25 mouse cellular contexts compared by ENCODE assay signal in genomic region chr14:22509747-22510530, GRCm38 (mm10).
DNase-seq lines count a peak whose midpoint lies in the region; ATAC-seq lines count a peak whose summit lies in the region.
"Had no signal": no experiment of that assay in that cellular context is flagged by ENCODE, and none has a peak within 500 bp of the region (broad histone marks: within the 10 kb centered on the region; RNA-seq: fewer than 3 reads in every experiment).

No protein-coding gene starts in this region.

- H3K36me3 ChIP-seq in limb, embryonic 12.5 days, result no peaks in the 10 kb centered on the region
- H3K36me3 ChIP-seq: embryonic facial prominence, embryonic 13.5 days; G1E; heart, embryonic 15.5 days; hindbrain, embryonic 10.5 days; hindbrain, embryonic 15.5 days had no signal

- no peak overlapping the region for H3K9ac ChIP-seq in limb, embryonic 12.5 days (replicated peaks)
- H3K9ac ChIP-seq: embryonic facial prominence, embryonic 13.5 days; forebrain, embryonic 13.5 days; forebrain, postnatal 0 days; heart, embryonic 15.5 days; hindbrain, embryonic 15.5 days had no signal

- H3K27ac ChIP-seq in limb, embryonic 12.5 days, result peak overlapping the region; percentile 62
- H3K27ac ChIP-seq: embryonic facial prominence, embryonic 13.5 days; forebrain, embryonic 13.5 days; gastrocnemius, adult 2 months; heart, embryonic 15.5 days; hindbrain, embryonic 10.5 days; hindbrain, embryonic 15.5 days had no signal

- peak; percentile 71 for ATAC-seq in limb, embryonic 12.5 days (ENCODE audit: insufficient number of reproducible peaks, insufficient read depth, low FRiP score, low TSS enrichment, low read depth)
- ATAC-seq: CD4-positive, CD25-positive, alpha-beta regulatory T cell, adult 4 months; forebrain, embryonic 13.5 days; forebrain, postnatal 0 days had no signal

- WGBS in limb, embryonic 12.5 days, result 17% methylated on average over 6 of the region's 6 CpGs

- no peak overlapping the region for H3K4me3 ChIP-seq in limb, embryonic 12.5 days (replicated peaks)
- H3K4me3 ChIP-seq: embryonic facial prominence, embryonic 13.5 days; forebrain, embryonic 13.5 days; gastrocnemius, adult 2 months; heart, embryonic 15.5 days; hindbrain, embryonic 10.5 days; hindbrain, embryonic 15.5 days had no signal

- DNase-seq in embryo, embryonic 11 days, result peak; percentile 35
- DNase-seq in embryo, embryonic 10.5 days (ENCODE audit: low spot score), result no peak
- peak; percentile 71 for DNase-seq in forelimb bud, embryonic 11.5 days (ENCODE audit: low read depth, low spot score)
- DNase-seq in skeletal muscle tissue, adult 2 months (ENCODE audit: low read depth, low spot score), result peak; percentile 1
- DNase-seq in left cerebral cortex, adult 11 months (ENCODE audit: low spot score), result no peak
- no peak for DNase-seq in gastrocnemius, adult 8-10 months (ENCODE audit: low spot score in 2 of 2)
- DNase-seq: adrenal gland, adult 8-10 months; adrenal gland, postnatal 36 days; B cell, adult 2 months; cerebellum, adult 2 months; cerebellum, postnatal 10 days; forebrain, postnatal 0 days; gastrocnemius, adult 2 months; gastrocnemius, postnatal 36 days; heart, adult 18-20 months; heart, postnatal 14 days had no signal

- H3K27me3 ChIP-seq in limb, embryonic 12.5 days, result no peaks in the 10 kb centered on the region; the same call in 1 of the 2 replicates
- H3K27me3 ChIP-seq: embryonic facial prominence, embryonic 13.5 days; heart, embryonic 15.5 days had no signal

- peaks cover 14% of the 10 kb centered on the region for H3K4me1 ChIP-seq in limb, embryonic 12.5 days (replicated peaks)
- H3K4me1 ChIP-seq: embryonic facial prominence, embryonic 13.5 days; heart, embryonic 15.5 days had no signal

- H3K4me2 ChIP-seq in limb, embryonic 12.5 days, result no peak overlapping the region
- H3K4me2 ChIP-seq: embryonic facial prominence, embryonic 13.5 days; forebrain, embryonic 13.5 days; heart, embryonic 11.5 days; heart, embryonic 15.5 days; hindbrain, embryonic 15.5 days had no signal

- no peaks in the 10 kb centered on the region for H3K9me3 ChIP-seq in limb, embryonic 12.5 days
- H3K9me3 ChIP-seq: embryonic facial prominence, embryonic 13.5 days; forebrain, embryonic 13.5 days; heart, embryonic 15.5 days; hindbrain, embryonic 10.5 days; hindbrain, embryonic 15.5 days had no signal

Comparison
In these comparisons a context has a peak if more than half of its experiments do, and no peak if none do; other contexts are left out.
1. DNase-seq: peak in embryo, embryonic 11 days (single experiment), forelimb bud, embryonic 11.5 days (single experiment) and skeletal muscle tissue, adult 2 months (single experiment); none in embryo, embryonic 10.5 days (single experiment), left cerebral cortex, adult 11 months (single experiment) and gastrocnemius, adult 8-10 months (0 of 2).